Mouse (Mus musculus): ENCODE data around the gene Slc46a2.

Gene Slc46a2

DNA sequence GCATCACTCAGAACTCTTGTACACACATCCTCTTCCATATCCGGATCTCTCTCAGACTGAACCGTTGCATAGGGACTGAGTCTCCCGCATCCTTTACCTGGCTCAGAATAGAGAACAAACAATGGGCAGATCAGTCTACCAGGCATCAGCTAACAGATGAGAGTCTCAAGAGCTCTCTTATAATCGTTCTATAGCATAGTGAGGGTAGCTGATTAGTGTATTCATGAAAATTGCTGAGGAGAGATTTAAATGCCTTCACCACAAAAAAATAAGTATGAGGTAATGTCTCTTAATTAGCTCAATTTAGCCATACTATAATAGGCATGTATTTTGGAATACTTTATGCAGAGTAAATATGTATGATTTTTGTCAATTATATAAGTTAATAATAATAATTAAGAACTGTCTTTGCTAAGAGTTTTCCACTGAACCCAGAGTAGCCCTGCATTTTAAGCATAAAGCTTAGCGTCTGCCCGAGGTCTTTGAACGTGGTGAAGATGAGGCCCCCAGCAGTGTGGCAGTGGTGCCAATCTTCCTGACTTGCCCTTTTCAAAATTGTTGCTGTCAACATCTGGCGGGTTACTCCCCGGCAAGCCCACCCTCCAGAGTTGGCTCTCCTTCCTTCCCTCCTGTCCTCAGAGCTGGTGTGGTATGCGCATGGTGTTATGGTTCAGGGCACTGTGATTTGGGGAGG is 23.0 kb downstream of the Slc46a2 start:
- no peak for DNase-seq (ENCODE audit: low read depth, low spot score)

DNA sequence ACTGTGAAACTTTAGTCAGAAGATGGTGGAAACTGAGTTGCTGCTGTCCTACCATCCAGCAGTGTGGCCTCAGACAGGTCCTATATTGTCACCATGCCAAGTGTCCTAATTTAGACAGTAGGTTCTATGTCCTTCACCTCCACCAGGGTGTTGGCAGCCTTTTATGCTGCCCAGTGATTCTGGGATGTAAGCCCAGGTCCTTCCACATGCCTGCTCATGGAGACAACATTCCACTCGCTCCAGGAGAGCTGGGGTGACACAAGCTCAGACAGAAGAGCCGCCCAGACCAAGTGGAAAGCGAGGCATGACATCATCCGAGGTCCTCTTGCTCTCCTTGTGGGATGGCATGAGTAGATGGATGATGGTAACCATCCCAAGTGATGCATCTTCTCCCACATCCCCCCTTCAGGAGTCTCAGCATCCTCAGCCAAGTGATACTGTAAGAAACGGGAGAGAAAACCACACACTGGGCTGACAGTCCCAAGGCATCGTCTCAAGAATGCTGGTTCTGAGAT is 24.7 kb downstream of the Slc46a2 start:
- DNase-seq (ENCODE audit: low read depth, low spot score), result peak; percentile 93

DNA sequence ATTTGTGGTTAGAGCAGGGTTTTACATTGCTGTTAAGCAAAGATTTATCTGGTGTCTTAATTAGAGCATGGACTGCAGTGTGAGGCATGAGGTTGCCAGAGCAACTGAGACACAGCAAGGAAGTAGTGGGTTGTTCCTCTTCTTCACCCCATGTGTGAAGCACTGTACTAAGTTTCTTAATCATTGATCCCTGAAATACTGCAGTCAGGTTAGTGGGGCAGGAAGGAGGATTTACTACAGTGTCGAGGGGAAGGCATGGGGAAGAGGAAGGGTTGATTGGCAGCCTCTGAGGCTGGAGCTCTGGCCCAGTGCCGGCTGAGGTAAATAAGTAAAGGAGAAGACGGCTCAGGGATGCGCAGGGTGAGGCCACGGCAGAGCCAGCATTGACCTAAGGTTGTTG is 26.8 kb downstream of the Slc46a2 start:
- DNase-seq (ENCODE audit: low read depth, low spot score), result no peak

DNA sequence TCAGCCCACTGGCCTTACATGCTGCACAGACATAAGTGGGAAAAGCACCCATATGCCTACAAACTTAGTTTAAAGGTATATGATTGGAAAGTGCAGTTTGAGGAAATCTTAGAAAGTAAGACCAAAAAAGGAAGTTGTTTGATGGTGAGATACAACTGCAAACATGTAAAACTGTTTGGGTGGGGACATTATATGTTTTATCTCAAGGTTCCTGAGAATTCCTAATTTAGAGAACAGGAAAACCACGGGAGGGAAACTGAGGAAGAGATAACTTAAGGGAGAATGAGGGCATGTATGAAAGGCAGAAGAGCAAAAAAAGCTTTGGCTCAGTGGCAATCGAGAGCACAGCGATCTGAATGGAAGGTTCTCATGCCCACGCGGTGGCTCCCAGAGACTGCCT is 27.8 kb downstream of the Slc46a2 start:
- DNase-seq (ENCODE audit: low read depth, low spot score), result no peak

DNA sequence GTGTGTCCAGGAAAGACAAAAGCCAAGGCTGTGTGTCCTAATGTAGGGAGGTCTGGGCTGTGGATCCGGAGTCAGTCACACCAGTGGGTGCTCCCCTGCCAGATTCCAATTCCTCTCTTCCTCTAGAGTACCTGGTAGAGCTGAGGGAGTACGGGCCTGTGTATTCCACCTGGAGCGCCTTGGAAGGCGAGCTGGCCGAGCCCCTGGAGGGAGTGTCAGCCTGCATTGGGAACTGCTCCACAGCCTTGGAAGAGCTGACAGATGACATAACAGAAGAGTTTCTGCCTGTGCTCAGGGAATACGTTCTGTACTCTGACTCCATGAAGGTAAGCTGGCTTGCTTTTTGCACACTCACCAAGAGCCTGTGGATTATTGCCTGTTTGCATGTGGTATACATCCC is 28.6 kb downstream of the Slc46a2 start:
- no peak for DNase-seq (ENCODE audit: low read depth, low spot score)

GRCm38 (mm10) chr4:59884136-59884696 is 30.6 kb downstream of the Slc46a2 start:
- no peak for DNase-seq (ENCODE audit: low read depth, low spot score)

GRCm38 (mm10) chr4:59881210-59881609 is 33.6 kb downstream of the Slc46a2 start:
- DNase-seq (ENCODE audit: low read depth, low spot score), result no peak

DNA sequence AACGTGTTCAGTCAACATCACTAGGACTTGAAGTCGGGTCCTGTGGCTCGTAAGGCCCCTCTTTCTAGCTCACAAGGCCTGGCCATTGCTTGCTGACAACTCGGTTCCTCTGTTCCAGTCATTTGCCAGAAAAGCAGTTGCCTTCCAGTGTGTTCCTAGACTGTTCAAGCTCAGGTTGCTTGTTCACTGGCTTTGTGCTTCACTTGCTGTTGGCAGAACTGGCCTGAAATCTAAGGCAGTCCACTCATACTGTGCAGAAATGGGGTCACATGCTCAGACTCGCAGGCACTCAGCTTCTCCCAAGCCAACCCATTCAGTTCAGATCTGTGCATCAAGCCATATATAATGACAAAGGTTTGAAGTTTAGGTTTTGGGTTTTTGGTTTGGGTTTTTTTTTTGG is 34.1 kb downstream of the Slc46a2 start:
- DNase-seq (ENCODE audit: low read depth, low spot score), result peak; percentile 82

DNA sequence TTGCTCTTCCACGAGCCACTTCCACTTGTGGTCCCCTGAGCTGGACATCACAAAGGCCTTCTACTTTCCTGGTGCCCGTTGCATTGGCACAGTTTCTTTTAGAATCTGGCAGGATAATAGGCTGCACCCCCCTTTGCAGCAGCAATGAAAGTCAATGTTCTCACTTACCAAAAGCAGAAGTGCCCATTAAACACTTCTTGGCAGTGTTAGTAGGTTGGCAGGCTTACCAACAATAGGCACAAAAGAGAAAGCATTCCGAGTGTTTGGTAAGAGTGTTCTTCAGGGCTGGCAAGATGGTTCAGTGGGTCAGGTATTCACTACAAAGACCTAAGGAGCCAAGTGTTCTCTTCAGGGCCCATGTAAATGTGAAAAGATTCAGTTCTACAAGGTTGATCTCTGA is 35.4 kb downstream of the Slc46a2 start:
- DNase-seq (ENCODE audit: low read depth, low spot score), result peak; percentile 53

DNA sequence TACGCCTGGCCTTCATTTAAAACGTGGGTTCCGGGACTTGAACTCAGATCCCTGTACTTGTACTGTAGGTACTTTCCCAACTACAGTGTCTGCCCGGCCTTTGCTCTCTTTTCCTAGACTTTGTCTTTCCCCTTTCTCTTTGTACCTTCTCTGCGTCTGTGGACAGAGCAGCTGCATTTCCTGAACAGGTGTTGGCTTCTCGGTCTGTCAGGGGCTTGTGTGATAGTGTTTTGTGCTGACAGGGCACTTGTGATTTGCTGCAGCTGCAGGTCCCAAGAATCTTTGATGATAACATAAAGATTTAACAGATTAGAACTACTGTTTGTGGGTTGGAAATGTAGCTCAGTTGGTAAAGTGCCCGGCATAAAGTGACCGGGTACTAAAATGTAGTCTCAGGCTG is 36.3 kb downstream of the Slc46a2 start:
- no peak for DNase-seq (ENCODE audit: low read depth, low spot score)

GRCm38 (mm10) chr4:59877025-59877424 is 37.8 kb downstream of the Slc46a2 start:
- DNase-seq (ENCODE audit: low read depth, low spot score), result no peak

DNA sequence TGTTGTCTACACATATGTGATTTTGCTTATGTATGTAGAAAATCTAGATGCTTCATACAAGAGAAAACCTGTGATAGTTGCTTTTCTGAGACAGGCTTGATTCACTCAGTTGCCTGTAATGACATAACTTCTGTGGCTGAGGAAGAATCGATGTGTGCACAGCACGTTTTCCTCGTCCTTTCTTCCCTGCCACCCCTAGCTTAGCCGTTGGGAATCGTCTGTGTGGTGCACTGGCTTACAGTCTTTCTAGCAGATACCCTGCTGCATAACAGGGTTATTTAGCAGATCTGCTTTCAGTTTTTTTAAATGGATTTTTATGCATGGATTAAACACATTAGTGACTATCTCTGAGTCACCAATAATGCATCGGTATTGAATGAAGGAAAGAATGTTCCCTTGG is 38.3 kb downstream of the Slc46a2 start:
- no peak for DNase-seq (ENCODE audit: low read depth, low spot score)

DNA sequence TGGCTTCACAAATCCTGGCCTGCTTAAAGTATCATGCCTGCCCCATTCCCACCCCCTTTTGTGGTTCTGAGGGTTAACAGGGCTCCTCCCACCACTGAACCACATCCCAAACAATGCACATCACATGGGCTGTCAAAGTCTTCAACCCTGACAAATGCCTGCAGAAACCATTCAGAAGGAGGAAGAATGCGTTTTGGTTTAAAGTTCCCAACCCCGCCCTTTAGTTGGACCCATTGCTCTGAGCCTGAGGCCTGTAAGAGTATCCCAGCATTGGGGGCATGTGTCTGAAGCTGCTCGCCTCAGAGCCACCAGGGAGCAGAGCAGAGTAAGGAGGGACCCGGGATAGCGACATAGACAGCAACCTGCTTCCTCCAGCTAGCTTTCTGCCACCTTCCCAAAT is 41.0 kb downstream of the Slc46a2 start:
- no peak for DNase-seq (ENCODE audit: low read depth, low spot score)

DNA sequence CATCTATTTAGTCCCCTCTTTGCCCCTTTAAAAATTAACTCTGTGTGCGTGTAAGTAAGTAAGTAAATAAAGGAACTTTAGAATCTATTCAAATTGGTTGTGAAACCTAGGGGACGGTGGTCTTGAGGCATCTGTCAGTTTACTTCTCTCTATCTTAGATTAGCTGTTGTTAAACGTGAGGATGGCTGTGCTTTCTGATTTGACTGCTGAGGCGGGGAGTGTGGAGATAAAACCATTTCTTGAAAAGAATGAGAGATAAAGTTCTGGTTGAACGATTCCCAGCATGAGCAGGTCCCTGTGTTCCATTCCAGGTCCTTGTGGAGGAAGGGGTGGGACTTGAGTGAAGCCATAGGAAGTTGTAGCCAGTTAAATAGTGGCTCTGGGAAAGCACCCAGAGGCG is 41.6 kb downstream of the Slc46a2 start:
- no peak for DNase-seq (ENCODE audit: low read depth, low spot score)

GRCm38 (mm10) chr4:59870859-59871591 is 43.8 kb downstream of the Slc46a2 start:
- peak; percentile 93 for DNase-seq (ENCODE audit: low read depth, low spot score)

- DNase-seq (ENCODE audit: low read depth, low spot score), result no peak
Observed at GRCm38 (mm10) chr4:59870433-59870832, 44.4 kb downstream of the Slc46a2 start.

- peak; percentile 87 for DNase-seq (ENCODE audit: low read depth, low spot score)
Observed at GRCm38 (mm10) chr4:59869488-59870057, 45.3 kb downstream of the Slc46a2 start.

DNA sequence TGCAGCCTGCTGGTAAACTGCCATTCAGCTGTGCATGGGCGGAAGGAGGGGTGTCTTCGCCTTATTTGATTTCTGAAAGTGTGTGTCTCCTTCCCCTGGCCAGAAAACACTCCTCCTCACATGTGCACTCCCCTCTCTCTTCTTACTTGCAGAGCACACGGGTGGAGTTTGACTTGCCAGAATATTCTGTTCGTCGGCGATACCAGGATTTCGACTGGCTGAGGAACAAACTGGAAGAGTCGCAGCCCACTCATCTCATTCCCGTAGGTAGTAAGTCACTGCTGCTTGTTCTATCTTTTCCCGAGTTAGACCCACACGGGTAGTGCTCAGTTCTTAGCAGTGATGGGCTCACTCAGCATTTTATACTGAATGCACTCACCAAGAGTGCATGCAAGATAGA is 46.8 kb downstream of the Slc46a2 start:
- peak; percentile 89 for DNase-seq (ENCODE audit: low read depth, low spot score)

- peak; percentile 45 for DNase-seq (ENCODE audit: low read depth, low spot score)
Observed at GRCm38 (mm10) chr4:59863869-59864268, 51.0 kb downstream of the Slc46a2 start.

- no peak for DNase-seq (ENCODE audit: low read depth, low spot score)
Observed at GRCm38 (mm10) chr4:59862335-59862734, 52.5 kb downstream of the Slc46a2 start.

GRCm38 (mm10) chr4:59861871-59862270 is 53.0 kb downstream of the Slc46a2 start:
- DNase-seq (ENCODE audit: low read depth, low spot score), result peak; percentile 77

DNA sequence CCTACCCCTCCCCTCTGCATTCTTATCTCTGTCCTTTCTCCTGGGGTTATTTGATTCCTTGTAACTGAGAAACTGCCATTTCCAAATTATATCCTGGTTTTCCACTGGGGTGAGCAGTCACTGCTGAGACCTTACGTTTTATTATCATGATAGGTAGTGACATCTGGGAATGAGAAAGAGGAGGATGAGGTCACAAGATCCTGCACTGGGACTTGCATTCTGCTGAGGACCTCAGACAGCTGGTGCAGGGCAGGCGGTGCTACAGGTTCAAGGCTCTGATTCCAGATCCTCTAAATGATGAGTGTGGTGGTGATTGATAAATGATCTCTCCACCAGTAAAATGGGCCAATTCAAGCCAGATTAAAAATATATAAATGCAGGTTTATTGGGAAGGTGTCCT is 54.4 kb downstream of the Slc46a2 start:
- no peak for DNase-seq (ENCODE audit: low read depth, low spot score)
